Comparison of ENCODE assay signal across 11 mouse cellular contexts in genomic region chr2:70146993-70147581, GRCm38 (mm10).
DNase-seq lines count a peak whose midpoint lies in the region; ATAC-seq and TF ChIP-seq lines count a peak whose summit lies in the region.
"Had no signal": no experiment of that assay in that cellular context is flagged by ENCODE, and none has a peak within 500 bp of the region (broad histone marks: within the 10 kb centered on the region; RNA-seq: fewer than 3 reads in every experiment).

No protein-coding gene starts in this region.

- no peaks in the 10 kb centered on the region for H3K36me3 ChIP-seq in lung, postnatal 0 days (ENCODE audit: insufficient read depth, low read length)
- H3K36me3 ChIP-seq in CH12.LX (replicated peaks in 1 of 2; ENCODE audit: control insufficient read depth in 1 of 2, insufficient read depth in 1 of 2, low read length in 1 of 2): peaks cover 0 to 4% of the 10 kb centered on the region in 2 experiments

- TF ChIP-seq CTCF in lung, postnatal 0 days (IDR thresholded peaks at IDR 0.05): peak; percentile 43
- TF ChIP-seq CTCF in CH12.LX (conservative IDR thresholded peaks at IDR 0.05 in 1 of 2, IDR thresholded peaks at IDR 0.05 in 1 of 2; ENCODE audit: low read depth in 2 of 2, low read length in 2 of 2): peak in 1 of 2 experiments; percentile 50; a peak in 2 of 4 replicates

- no peaks in the 10 kb centered on the region for H3K4me1 ChIP-seq in lung, postnatal 0 days (ENCODE audit: insufficient read depth, low read depth, low read length)
- no peaks in the 10 kb centered on the region; a peak in 1 of 4 replicates for H3K4me1 ChIP-seq in CH12.LX (ENCODE audit: control insufficient read depth in 1 of 2, insufficient read depth in 2 of 2)

- no peak for TF ChIP-seq POLR2A in CH12.LX (IDR thresholded peaks at IDR 0.05; ENCODE audit: low read depth, low read length)

- no peak overlapping the region for H3K27ac ChIP-seq in lung, postnatal 0 days (ENCODE audit: low read length)
- no peak overlapping the region for H3K27ac ChIP-seq in CH12.LX (ENCODE audit: insufficient read depth, low read depth)

- no peaks in the 10 kb centered on the region for H3K9me3 ChIP-seq in lung, postnatal 0 days (ENCODE audit: low read length)
- H3K9me3 ChIP-seq in CH12.LX (replicated peaks; ENCODE audit: low read length): no peaks in the 10 kb centered on the region

- H3K27me3 ChIP-seq in lung, postnatal 0 days (replicated peaks; ENCODE audit: insufficient read depth, low read length): no peaks in the 10 kb centered on the region
- H3K27me3 ChIP-seq in CH12.LX (replicated peaks): no peaks in the 10 kb centered on the region

- H3K79me2 ChIP-seq in CH12.LX (replicated peaks; ENCODE audit: control insufficient read depth, extremely low read depth, insufficient read depth, poor library complexity, severe bottlenecking): no peaks in the 10 kb centered on the region

- dilution Hi-C loops in CH12.LX (cut with MboI; ENCODE audit: extremely low pct_ligation_motif_present, extremely low pct_unique_long_range_greater_than_20kb, low sequenced_read_pairs): no loop called here

- H3K4me2 ChIP-seq in lung, postnatal 0 days (replicated peaks; ENCODE audit: low read depth, low read length): no peak overlapping the region
- no peak overlapping the region for H3K4me2 ChIP-seq in CH12.LX (ENCODE audit: insufficient read depth, low read depth, poor library complexity, severe bottlenecking)

- ATAC-seq in lung, postnatal 0 days: no peak
- ATAC-seq in activated CD4-positive, CD25-positive, alpha-beta regulatory T cell, adult 4 months: peak; percentile 32
- peak; percentile 26; the same call in 1 of the 2 replicates for ATAC-seq in megakaryocyte-erythroid progenitor cell, adult 5-6 weeks (replicated peaks; ENCODE audit: low FRiP score, low TSS enrichment, poor library complexity, severe bottlenecking)
- ATAC-seq: midbrain, embryonic 16.5 days had no signal

- H3K9ac ChIP-seq in lung, postnatal 0 days (replicated peaks; ENCODE audit: low read depth): no peak overlapping the region
- H3K9ac ChIP-seq in CH12.LX (ENCODE audit: insufficient read depth, low read depth): no peak overlapping the region

- TF ChIP-seq EP300 in lung, postnatal 0 days (IDR thresholded peaks at IDR 0.05): no peak
- TF ChIP-seq EP300 in CH12.LX (IDR thresholded peaks at IDR 0.05; ENCODE audit: low read length): no peak

- TF ChIP-seq RAD21 in CH12.LX (IDR thresholded peaks at IDR 0.05; ENCODE audit: low read depth, low read length): no peak; the same call in none of the 2 replicates

- 51% methylated on average over 12 of the region's 12 CpGs for WGBS in lung, postnatal 0 days

- in situ Hi-C loops in CH12.LX (cut with MboI; ENCODE audit: low pct_ligation_motif_present, low pct_unique_long_range_greater_than_20kb, low sequenced_read_pairs): loop anchor here (25.0 kb wide), 1 partner anchor 415 kb away; the partner anchor contains the start of gene Gad1

- no peak overlapping the region for H3K4me3 ChIP-seq in lung, postnatal 0 days (ENCODE audit: low read depth, low read length)
- no peak overlapping the region for H3K4me3 ChIP-seq in CH12.LX (replicated peaks in 1 of 3; ENCODE audit: low read depth in 2 of 3, low read length in 2 of 3, poor library complexity in 1 of 3)

- no peak for DNase-seq in lung, postnatal 0 days (ENCODE audit: low spot score)
- DNase-seq in lung, postnatal 36 days: no peak
- no peak for DNase-seq in CH12.LX (ENCODE audit: extremely low read depth)
- no peak for DNase-seq in spleen, adult 18-20 months
- no peak for DNase-seq in left cerebral cortex, adult 9 months (ENCODE audit: low spot score in 2 of 2)
- DNase-seq: adrenal gland, postnatal 10 days; cerebellum, adult 8-10 months; kidney, adult 8-10 months had no signal

TF ChIP-seq in CH12.LX, 34 proteins besides CTCF, POLR2A, EP300 and RAD21:
- TF ChIP-seq MYC (IDR thresholded peaks at IDR 0.05; ENCODE audit: low read depth, low read length): 0 out of 2 replicates have a peak, but pooled peaks have one; percentile 17
- TF ChIP-seq USF2 (conservative IDR thresholded peaks at IDR 0.05; ENCODE audit: low read depth, low read length): no peak
TF ChIP-seq in CH12.LX: peak in this region for 1.
